ENCODE assay signal across 20 mouse cellular contexts in the genomic region with DNA sequence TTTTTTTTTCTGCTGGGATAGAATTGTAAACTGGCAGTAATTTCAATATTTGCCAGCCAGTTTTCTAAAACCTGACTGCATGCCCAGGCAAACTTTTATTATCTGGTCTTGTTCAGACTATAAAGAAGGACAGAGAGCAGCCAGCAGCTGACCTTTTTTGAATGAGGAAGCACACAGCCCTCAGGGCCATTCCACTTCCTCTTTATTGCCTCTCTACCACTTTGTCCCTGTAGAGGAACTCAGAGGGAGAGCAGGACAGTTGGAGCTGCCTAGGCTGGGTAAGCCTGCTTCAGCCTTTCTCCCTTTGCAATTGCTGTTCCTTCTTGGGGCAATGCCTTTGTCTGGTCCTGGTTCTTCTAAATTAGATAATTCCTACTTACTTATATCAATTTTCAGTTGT. TPM values are rescaled to one million over a fixed set of nuclear protein-coding genes. Genes with fewer than 3 reads are reported as not detected.
A peak's percentile ranks its signal among the peaks of the same experiment; 100 is the strongest.
DNase-seq lines count a peak whose midpoint lies in the region; ATAC-seq lines count a peak whose summit lies in the region.
"Had no signal": no experiment of that assay in that cellular context is flagged by ENCODE, and none has a peak within 500 bp of the region (broad histone marks: within the 10 kb centered on the region; RNA-seq: fewer than 3 reads in every experiment).

No protein-coding gene starts in this region.

- H3K4me1 ChIP-seq in kidney, embryonic 16.5 days (ENCODE audit: insufficient read depth, low read length) = no peaks in the 10 kb centered on the region
- H3K4me1 ChIP-seq: embryonic facial prominence, embryonic 15.5 days; midbrain, embryonic 12.5 days had no signal

- H3K27ac ChIP-seq in kidney, embryonic 16.5 days (ENCODE audit: low read length) = no peak overlapping the region
- H3K27ac ChIP-seq: embryonic facial prominence, embryonic 15.5 days; kidney, postnatal 0 days; midbrain, embryonic 12.5 days had no signal

- 0 out of 2 replicates have a peak, but pooled peaks cover 5% of the 10 kb centered on the region for H3K9me3 ChIP-seq in kidney, embryonic 16.5 days (ENCODE audit: low read length)
- H3K9me3 ChIP-seq: embryonic facial prominence, embryonic 15.5 days had no signal

- H3K4me3 ChIP-seq in kidney, embryonic 16.5 days (ENCODE audit: low read length) = no peak overlapping the region
- H3K4me3 ChIP-seq: embryonic facial prominence, embryonic 15.5 days; midbrain, embryonic 12.5 days had no signal

- peak; percentile 27 for DNase-seq in layer of hippocampus, adult 9-11 months
- DNase-seq in layer of hippocampus, adult 18-20 months (ENCODE audit: low spot score in 2 of 2) = no peak
- peak; percentile 1 to 8 for DNase-seq in B cell, adult 2 months
- DNase-seq in brain, adult 2 months (ENCODE audit: low read depth, low spot score) = peak; percentile 7
- DNase-seq in left cerebral cortex, adult 11 months (ENCODE audit: low spot score) = no peak
- DNase-seq: adrenal gland, adult 2 months; heart, postnatal 4 days; left cerebral cortex, postnatal 4 days; thymus, postnatal 36 days had no signal

- H3K4me2 ChIP-seq in kidney, embryonic 16.5 days (replicated peaks; ENCODE audit: low read depth, low read length) = no peak overlapping the region
- H3K4me2 ChIP-seq: embryonic facial prominence, embryonic 15.5 days; midbrain, embryonic 12.5 days had no signal

- H3K27me3 ChIP-seq in kidney, embryonic 16.5 days (ENCODE audit: insufficient read depth, low read length) = no peaks in the 10 kb centered on the region
- H3K27me3 ChIP-seq: embryonic facial prominence, embryonic 15.5 days; midbrain, embryonic 12.5 days had no signal

- peak; percentile 91 for ATAC-seq in megakaryocyte progenitor cell, adult 5-6 weeks (replicated peaks; ENCODE audit: poor library complexity)
- ATAC-seq in kidney, embryonic 16.5 days (ENCODE audit: low FRiP score, low TSS enrichment) = no peak
- ATAC-seq: CD4-positive, CD25-positive, alpha-beta regulatory T cell, adult 4 months; forebrain, embryonic 14.5 days had no signal

- H3K36me3 ChIP-seq in kidney, embryonic 16.5 days (ENCODE audit: insufficient read depth, low read length) = no peaks in the 10 kb centered on the region
- H3K36me3 ChIP-seq: embryonic facial prominence, embryonic 15.5 days; midbrain, embryonic 12.5 days had no signal

- no peak overlapping the region for H3K9ac ChIP-seq in kidney, embryonic 16.5 days (replicated peaks; ENCODE audit: low read length)
- H3K9ac ChIP-seq: embryonic facial prominence, embryonic 15.5 days; midbrain, embryonic 12.5 days had no signal

RNA-seq across cellular contexts. Expression of gene Sat1, which starts 43.9 kb away (rescaled TPM):
- 10 to 100 TPM; 73.8 to 80.7 TPM for total RNA-seq in layer of hippocampus, adult 18-20 months (2021)
- total RNA-seq in megakaryocyte progenitor cell, adult 5-6 weeks (2015) = 196 and 241 TPM in 2 replicates
- total RNA-seq in megakaryocyte progenitor cell, adult 5-6 weeks (2017) = 213 and 249 TPM in 2 replicates
- 207 and 217 TPM in 2 replicates for polyA plus RNA-seq in kidney, embryonic 16.5 days (2015; fragmentation: Nextera tagmentation; extraction: Ambion mirVana)

RNA-seq across cellular contexts. Expression of gene Cldn34b2, which starts 44.1 kb away (rescaled TPM):
- total RNA-seq in layer of hippocampus, adult 18-20 months (2021) = not detected
- total RNA-seq in megakaryocyte progenitor cell, adult 5-6 weeks (2015) = 0.12 TPM in 1 of 2 replicates, not detected in the other
- total RNA-seq in megakaryocyte progenitor cell, adult 5-6 weeks (2017) = not detected in 2 replicates
- polyA plus RNA-seq in kidney, embryonic 16.5 days (2015; fragmentation: Nextera tagmentation; extraction: Ambion mirVana) = not detected in 2 replicates
- total RNA-seq: adrenal gland, adult 2 months; heart, postnatal 4 days; layer of hippocampus, postnatal 25 days; left cerebral cortex, postnatal 4 days had no signal
- polyA plus RNA-seq: adrenal gland, adult 2 months; CD4-positive, CD25-positive, alpha-beta regulatory T cell, adult 4 months; cortical plate, adult 2 months; embryonic facial prominence, embryonic 15.5 days; forebrain, embryonic 14.5 days; intestine, embryonic 14.5 days; kidney, postnatal 0 days; midbrain, embryonic 12.5 days; stomach, embryonic 16.5 days had no signal

Comparison
In these comparisons a context has a peak if more than half of its experiments do, and no peak if none do; other contexts are left out.
1. DNase-seq: peak in layer of hippocampus, adult 9-11 months (single experiment), B cell, adult 2 months (2 of 2) and brain, adult 2 months (single experiment); none in layer of hippocampus, adult 18-20 months (0 of 2) and left cerebral cortex, adult 11 months (single experiment).